Mouse (Mus musculus): Measurements from ENCODE around the gene Gm17655. TPM values are rescaled to one million over a fixed set of nuclear protein-coding genes. Genes with fewer than 3 reads are reported as not detected.
"Not testable (repeated sequence)": the region's sequence is repeated elsewhere in the genome, so short reads cannot be mapped to it uniquely, and the experiment has no call there.

Gene Gm17655
- 0.13 TPM for polyA plus RNA-seq (2012; fragmentation: generic; extraction: Trizol)

GRCm38 (mm10) chr5:110072413-110072812, at the start of gene Gm17655:
Gene Gm17655 (minus strand): TSS chr5:110072513.
- not testable (repeated sequence) for H3K79me2 ChIP-seq (ENCODE audit: control insufficient read depth, insufficient read depth)

GRCm38 (mm10) chr5:110109991-110110441, 37.7 kb upstream of the Gm17655 start, which contains the start of gene Zfp605:
Gene Zfp605 (plus strand): TSS chr5:110110092.
- TF ChIP-seq POLR2AphosphoS2 (IDR thresholded peaks at IDR 0.05; ENCODE audit: insufficient read length, low read depth) = peak; percentile 42
- TF ChIP-seq POLR2A (IDR thresholded peaks at IDR 0.05; ENCODE audit: insufficient read length, low read depth) = peak; percentile 53
- TF ChIP-seq MYOD1 (IDR thresholded peaks at IDR 0.05; ENCODE audit: control insufficient read depth in 1 of 3, insufficient read length in 2 of 3, low read depth in 2 of 3) = peak; percentile 75 to 93 (median 89)
- no peak for TF ChIP-seq E2F4 (IDR thresholded peaks at IDR 0.05; ENCODE audit: insufficient read depth)
- TF ChIP-seq MYOG (IDR thresholded peaks at IDR 0.05; ENCODE audit: control insufficient read depth in 1 of 3, insufficient read depth in 1 of 3, insufficient read length in 2 of 3, low read depth in 2 of 3) = peak; percentile 18 to 80 (median 69)
- TF ChIP-seq MAX (IDR thresholded peaks at IDR 0.05; ENCODE audit: low read depth) = no peak
- no peak for TF ChIP-seq SRF (IDR thresholded peaks at IDR 0.05; ENCODE audit: control insufficient read depth, insufficient read length, low read depth)
- peaks cover 17% of the 10 kb centered on the region for H3K79me2 ChIP-seq (ENCODE audit: control insufficient read depth, insufficient read depth)
- peaks cover 6% of the 10 kb centered on the region for H3K36me3 ChIP-seq (ENCODE audit: control insufficient read depth, insufficient read depth)
- peak within 1 kb of the TSS; percentile 74 for H3K4me2 ChIP-seq (ENCODE audit: low read depth)
- H3ac ChIP-seq (ENCODE audit: control insufficient read depth, insufficient read length) = no peak within 1 kb of the TSS
- no peaks in the 10 kb centered on the region for H3K27me3 ChIP-seq (ENCODE audit: control insufficient read depth, insufficient read depth, insufficient read length)
- H3K4me3 ChIP-seq = peak within 1 kb of the TSS; percentile 38

More at GRCm38 (mm10) chr5:110072413-110072812, at the start of gene Gm17655:
- not testable (repeated sequence) for H3K4me2 ChIP-seq (ENCODE audit: low read depth); H3K36me3 ChIP-seq (ENCODE audit: control insufficient read depth, insufficient read depth); H3K27me3 ChIP-seq (ENCODE audit: control insufficient read depth, insufficient read depth, insufficient read length); H3ac ChIP-seq (ENCODE audit: control insufficient read depth, insufficient read length); H3K4me3 ChIP-seq

- peak overlapping the region; percentile 63 for H3ac ChIP-seq (ENCODE audit: control insufficient read depth, insufficient read length)
- peaks cover 6% of the 10 kb centered on the region for H3K36me3 ChIP-seq (ENCODE audit: control insufficient read depth, insufficient read depth)
- peak overlapping the region; percentile 74 for H3K4me2 ChIP-seq (ENCODE audit: low read depth)
- TF ChIP-seq SRF (IDR thresholded peaks at IDR 0.05; ENCODE audit: control insufficient read depth, insufficient read length, low read depth) (no peak), POLR2AphosphoS2 (IDR thresholded peaks at IDR 0.05; ENCODE audit: insufficient read length, low read depth) (no peak), TCF12 (IDR thresholded peaks at IDR 0.05; ENCODE audit: insufficient read depth, poor library complexity, severe bottlenecking) (no peak)
- H3K4me3 ChIP-seq = peak overlapping the region; percentile 84
- H3K79me2 ChIP-seq (ENCODE audit: control insufficient read depth, insufficient read depth) = peaks cover 17% of the 10 kb centered on the region
- no peaks in the 10 kb centered on the region for H3K27me3 ChIP-seq (ENCODE audit: control insufficient read depth, insufficient read depth, insufficient read length)
Observed at GRCm38 (mm10) chr5:110108305-110108628, 36.0 kb upstream of the Gm17655 start.

GRCm38 (mm10) chr5:110107581-110108304, 35.4 kb upstream of the Gm17655 start, which contains the start of gene Gtpbp6:
Gene Gtpbp6 (minus strand): TSS chr5:110108197.
- H3K79me2 ChIP-seq (ENCODE audit: control insufficient read depth, insufficient read depth) = peaks cover 17% of the 10 kb centered on the region
- peak within 1 kb of the TSS; percentile 63 for H3ac ChIP-seq (ENCODE audit: control insufficient read depth, insufficient read length)
- H3K27me3 ChIP-seq (ENCODE audit: control insufficient read depth, insufficient read depth, insufficient read length) = no peaks in the 10 kb centered on the region
- TF ChIP-seq MYOD1 (IDR thresholded peaks at IDR 0.05; ENCODE audit: control insufficient read depth in 1 of 3, insufficient read length in 2 of 3, low read depth in 2 of 3) (peak in 1 of 3 experiments; percentile 10), TCF3 (IDR thresholded peaks at IDR 0.05; ENCODE audit: insufficient read length, low read depth) (no peak), MAX (IDR thresholded peaks at IDR 0.05; ENCODE audit: low read depth) (peak; percentile 11), POLR2A (IDR thresholded peaks at IDR 0.05; ENCODE audit: insufficient read length, low read depth) (peak; percentile 69), CEBPB (IDR thresholded peaks at IDR 0.05; ENCODE audit: insufficient read depth, poor library complexity, severe bottlenecking) (no peak), USF1 (IDR thresholded peaks at IDR 0.05; ENCODE audit: low read depth) (no peak), POLR2AphosphoS2 (IDR thresholded peaks at IDR 0.05; ENCODE audit: insufficient read length, low read depth) (peak; percentile 53), MYOG (IDR thresholded peaks at IDR 0.05; ENCODE audit: control insufficient read depth in 1 of 3, insufficient read depth in 1 of 3, insufficient read length in 2 of 3, low read depth in 2 of 3) (peak in 1 of 3 experiments; percentile 4), SRF (IDR thresholded peaks at IDR 0.05; ENCODE audit: control insufficient read depth, insufficient read length, low read depth) (no peak), TCF12 (IDR thresholded peaks at IDR 0.05; ENCODE audit: insufficient read depth, poor library complexity, severe bottlenecking) (no peak)
- peak within 1 kb of the TSS; percentile 74 for H3K4me2 ChIP-seq (ENCODE audit: low read depth)
- peak within 1 kb of the TSS; percentile 84 for H3K4me3 ChIP-seq
- H3K36me3 ChIP-seq (ENCODE audit: control insufficient read depth, insufficient read depth) = peaks cover 4% of the 10 kb centered on the region

GRCm38 (mm10) chr5:110106901-110107564, 34.7 kb upstream of the Gm17655 start:
- H3ac ChIP-seq (ENCODE audit: control insufficient read depth, insufficient read length) = peak overlapping the region; percentile 63
- H3K36me3 ChIP-seq (ENCODE audit: control insufficient read depth, insufficient read depth) = peaks cover 4% of the 10 kb centered on the region
- no peak for TF ChIP-seq POLR2AphosphoS2 (IDR thresholded peaks at IDR 0.05; ENCODE audit: insufficient read length, low read depth)
- peak overlapping the region; percentile 84 for H3K4me3 ChIP-seq
- peak overlapping the region; percentile 68 for H3K4me2 ChIP-seq (ENCODE audit: low read depth)
- no peaks in the 10 kb centered on the region for H3K27me3 ChIP-seq (ENCODE audit: control insufficient read depth, insufficient read depth, insufficient read length)
- H3K79me2 ChIP-seq (ENCODE audit: control insufficient read depth, insufficient read depth) = peaks cover 17% of the 10 kb centered on the region
